Mouse (Mus musculus): ENCODE data around the gene Smyd5.

DNA sequence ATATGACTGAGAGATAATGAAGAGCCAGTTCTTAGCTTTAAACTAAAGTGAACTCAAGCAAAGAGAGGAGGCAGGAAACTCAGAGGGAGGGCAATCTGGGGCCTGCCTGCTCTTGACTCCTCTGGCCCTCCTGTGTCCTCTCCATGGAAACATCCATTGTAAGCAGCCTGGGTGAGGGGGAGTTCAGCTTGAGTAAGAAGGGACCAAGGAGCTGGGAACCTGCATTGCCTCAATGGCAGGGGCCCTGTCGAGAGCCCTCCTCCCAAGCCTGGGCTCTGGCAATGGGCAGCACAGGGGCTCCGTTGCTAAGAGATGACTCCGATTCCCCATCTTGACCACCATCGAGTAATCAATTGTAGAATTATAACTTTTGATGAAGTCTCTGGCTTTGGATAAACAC, 56.7 kb downstream of the Smyd5 start:
- TF ChIP-seq POLR2A (IDR thresholded peaks at IDR 0.05; ENCODE audit: low read depth, low read length), result no peak
- no peak for TF ChIP-seq CTCF (IDR thresholded peaks at IDR 0.05; ENCODE audit: extremely low read depth, insufficient read length, insufficient replicate concordance, low read depth, low read length)

Data from small intestine, adult 2 months (tissue).